Mouse (Mus musculus) stomach, postnatal 0 days (tissue): ENCODE data around the gene Sash3. TPM values are rescaled to one million over a fixed set of nuclear protein-coding genes. Genes with fewer than 3 reads are reported as not detected.

Experiments used
- ATAC-seq: fragments of 200-750 bp; cut with Nextera tagmentation; 2 replicates; pipeline ENCODE4 v1.8.0; 2017; ENCODE audit not compliant: low FRiP score, low TSS enrichment
- DNase-seq: peaks from one replicate; pipeline ENCODE4 v3.0.0-alpha.2; 2016; ENCODE audit warnings: low spot score
- H3K27ac ChIP-seq: fragments of 300-500 bp; sonication (generic); replicated peaks from 2 replicates; pipeline ENCODE4 v1.5.1; 2014; ENCODE audit warnings: mild to moderate bottlenecking, control low read depth
- H3K27me3 ChIP-seq: fragments of 300-500 bp; sonication (generic); 2 replicates; pipeline ENCODE4 v1.6.1; 2014; ENCODE audit warnings: low read length; ENCODE audit not compliant: control insufficient read depth, insufficient read depth
- H3K36me3 ChIP-seq: fragments of 300-500 bp; sonication (generic); 2 replicates; pipeline ENCODE4 v1.6.1; 2014; ENCODE audit warnings: low read length, mixed read lengths; ENCODE audit not compliant: control insufficient read depth, insufficient read depth
- H3K4me1 ChIP-seq: fragments of 300-500 bp; sonication (generic); replicated peaks from 2 replicates; pipeline ENCODE4 v1.6.1; 2014; ENCODE audit warnings: antibody characterized with exemption; ENCODE audit not compliant: control insufficient read depth, insufficient read depth
- H3K4me2 ChIP-seq: fragments of 300-500 bp; sonication (generic); replicated peaks from 2 replicates; pipeline ENCODE4 v1.6.1; 2014; ENCODE audit warnings: low read depth, mild to moderate bottlenecking, control low read depth, moderate library complexity
- H3K4me3 ChIP-seq: fragments of 300-500 bp; sonication (generic); 2 replicates; pipeline ENCODE4 v1.5.1; 2014; ENCODE audit warnings: low read depth, low read length, control low read depth
- H3K9ac ChIP-seq: fragments of 300-500 bp; sonication (generic); 2 replicates; pipeline ENCODE4 v1.6.1; 2014; ENCODE audit warnings: mild to moderate bottlenecking, low read length, control low read depth, mixed read lengths
- H3K9me3 ChIP-seq: fragments of 300-500 bp; sonication (generic); 2 replicates; pipeline ENCODE4 v1.6.1; 2016; ENCODE audit warnings: low read length; ENCODE audit not compliant: control insufficient read depth
- CTCF ChIP-seq: IDR thresholded peaks from 2 replicates; pipeline ENCODE4 v1.5.1; 2016; ENCODE audit warnings: antibody characterized with exemption, low read depth, mild to moderate bottlenecking, moderate library complexity
- EP300 ChIP-seq: optimal IDR thresholded peaks from 2 replicates; pipeline ENCODE3; 2016; ENCODE audit warnings: antibody characterized with exemption
- WGBS: fragments of 180-500 bp; shearing (Covaris S2); extraction: QIAGEN DNeasy Blood & Tissue Kit; methylation state at CpG from one replicate; pipeline ENCODE4 v1.1.7; 2014; 5-methylcytosine and 5-hydroxymethylcytosine counted together
- polyA plus RNA-seq: library from polyadenylated mRNA; unstranded; fragments of >200 nt; fragmentation: Nextera tagmentation; extraction: Ambion mirVana; gene quantifications from 2 replicates; pipeline ENCODE4 v1.2.1, GENCODE M21; 2015

Sash3 gene
- polyA plus RNA-seq, 1 experiment from 2014 or later: 1.6 TPM

- no peak for ATAC-seq
- no peak overlapping the region for H3K27ac ChIP-seq
- no peak overlapping the region for H3K4me3 ChIP-seq
- no peak overlapping the region for H3K9ac ChIP-seq
- no peaks in the 10 kb centered on the region for H3K9me3 ChIP-seq
- H3K36me3 ChIP-seq: no peaks in the 10 kb centered on the region
- no peak for DNase-seq
- 44% methylated on average over 3 of the region's 3 CpGs for WGBS
- H3K4me1 ChIP-seq: no peaks in the 10 kb centered on the region
- H3K4me2 ChIP-seq: no peak overlapping the region
- H3K27me3 ChIP-seq: no peaks in the 10 kb centered on the region
- TF ChIP-seq EP300 (no peak), CTCF (no peak)
These were observed 40.0 kb upstream of the Sash3 start for GRCm38 (mm10) chrX:48106226-48106625.

- no peak within 1 kb of the TSS for H3K4me3 ChIP-seq
- no peak within 1 kb of the TSS for H3K4me2 ChIP-seq
- ATAC-seq (peak; percentile 63), DNase-seq (peak; percentile 15)
- H3K27me3 ChIP-seq: no peaks in the 10 kb centered on the region
- H3K36me3 ChIP-seq: no peaks in the 10 kb centered on the region
- no peak within 1 kb of the TSS for H3K27ac ChIP-seq
- H3K9ac ChIP-seq: no peak within 1 kb of the TSS
- 29% methylated on average over 6 of the region's 6 CpGs for WGBS
- no peaks in the 10 kb centered on the region for H3K4me1 ChIP-seq
- H3K9me3 ChIP-seq: no peaks in the 10 kb centered on the region
- TF ChIP-seq CTCF (no peak), EP300 (no peak)
These were observed 37.6 kb upstream of the Sash3 start, which contains the start of gene Xpnpep2 for GRCm38 (mm10) chrX:48108394-48109315. Gene Xpnpep2, plus strand, starts transcription at chrX:48108725.

GRCm38 (mm10) chrX:48109316-48109655 is 37.0 kb upstream of the Sash3 start:
- H3K9me3 ChIP-seq: no peaks in the 10 kb centered on the region
- DNase-seq: no peak
- no peak overlapping the region for H3K9ac ChIP-seq
- TF ChIP-seq CTCF: no peak
- TF ChIP-seq EP300: no peak
- H3K27ac ChIP-seq: no peak overlapping the region
- ATAC-seq: no peak
- no peak overlapping the region for H3K4me3 ChIP-seq
- no peaks in the 10 kb centered on the region for H3K36me3 ChIP-seq
- no peaks in the 10 kb centered on the region for H3K27me3 ChIP-seq
- WGBS: 44% methylated on average over 3 of the region's 3 CpGs
- H3K4me1 ChIP-seq: no peaks in the 10 kb centered on the region
- no peak overlapping the region for H3K4me2 ChIP-seq

GRCm38 (mm10) chrX:48119294-48119693 is 26.9 kb upstream of the Sash3 start:
- Histone ChIP-seq H3K4me1 (no peaks in the 10 kb centered on the region), H3K4me2 (no peak overlapping the region), H3K4me3 (no peak overlapping the region), H3K36me3 (no peaks in the 10 kb centered on the region), H3K9me3 (no peaks in the 10 kb centered on the region), H3K9ac (no peak overlapping the region), H3K27me3 (no peaks in the 10 kb centered on the region), H3K27ac (no peak overlapping the region)
- ATAC-seq (no peak), DNase-seq (no peak)
- TF ChIP-seq CTCF (no peak), EP300 (no peak)

GRCm38 (mm10) chrX:48124132-48125071 is 21.8 kb upstream of the Sash3 start:
- Histone ChIP-seq H3K27ac (no peak overlapping the region), H3K4me3 (no peak overlapping the region), H3K27me3 (no peaks in the 10 kb centered on the region), H3K4me2 (peak overlapping the region; percentile 27), H3K4me1 (no peaks in the 10 kb centered on the region), H3K36me3 (no peaks in the 10 kb centered on the region), H3K9me3 (no peaks in the 10 kb centered on the region), H3K9ac (no peak overlapping the region; the same call in 1 of the 2 replicates)
- peak; percentile 61 for DNase-seq
- ATAC-seq: peak; percentile 65; the same call in 1 of the 2 replicates
- TF ChIP-seq CTCF (peak; percentile 76), EP300 (no peak)
- 26% methylated on average over 17 of the region's 17 CpGs for WGBS
